Mouse (Mus musculus): ENCODE data around the gene AU022252. TPM values are rescaled to one million over a fixed set of nuclear protein-coding genes. Genes with fewer than 3 reads are reported as not detected.

AU022252 gene
- polyA plus RNA-seq, 1 experiment from 2014 or later = 39.9 TPM

DNA sequence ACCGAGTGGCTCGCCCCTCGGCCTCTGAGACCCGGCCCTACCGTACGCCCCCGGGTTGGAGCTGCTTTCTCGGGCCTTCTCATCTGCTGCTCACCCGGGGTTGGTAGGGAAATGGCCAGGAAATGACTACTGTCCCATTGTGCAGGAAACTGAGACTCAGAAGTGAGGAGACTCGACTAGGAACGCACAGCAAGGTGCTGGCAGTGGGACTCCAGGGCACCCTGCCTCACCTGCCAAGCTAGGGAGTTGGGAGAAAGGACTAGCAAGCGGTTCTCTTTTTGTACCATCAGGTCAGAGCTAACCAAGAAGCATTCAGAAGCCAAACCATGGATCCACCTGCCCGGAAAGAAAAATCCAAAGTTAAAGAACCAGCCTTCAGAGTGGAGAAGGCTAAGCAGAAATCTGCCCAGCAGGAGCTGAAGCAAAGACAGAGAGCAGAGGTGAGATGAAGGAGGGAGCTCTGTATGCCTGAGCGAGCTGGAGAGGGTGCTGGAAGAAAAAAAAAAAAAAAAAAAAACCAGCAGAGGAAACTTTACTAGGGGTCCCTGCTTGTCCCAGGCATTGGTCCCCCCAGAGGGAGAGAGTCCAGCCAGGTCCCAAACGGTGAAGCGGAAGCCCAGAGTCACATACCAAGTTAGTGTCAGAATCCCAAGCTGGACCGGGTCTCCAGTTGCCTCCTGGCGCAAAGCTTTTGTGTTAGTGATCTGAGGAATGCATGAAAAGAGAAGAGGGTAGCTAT lies 36.8 kb downstream of the AU022252 start:
- Histone ChIP-seq H3K36me3 (peaks cover 19% of the 10 kb centered on the region), H3K9ac (peak overlapping the region; percentile 88), H3K4me1 (peaks cover 28% of the 10 kb centered on the region), H3K9me3 (no peaks in the 10 kb centered on the region), H3K4me3 (peak overlapping the region; percentile 80), H3K27me3 (no peaks in the 10 kb centered on the region), H3K4me2 (replicated peaks) (peak overlapping the region; percentile 70), H3K27ac (peak overlapping the region; percentile 80)
- WGBS = 8% methylated on average over 18 of the region's 18 CpGs
- ATAC-seq (ENCODE audit: low FRiP score, low read depth) = no peak

- Histone ChIP-seq H3K9me3 (no peaks in the 10 kb centered on the region), H3K9ac (peak within 1 kb of the TSS; percentile 88), H3K27me3 (no peaks in the 10 kb centered on the region), H3K4me2 (replicated peaks) (peak within 1 kb of the TSS; percentile 70), H3K4me1 (peaks cover 28% of the 10 kb centered on the region), H3K4me3 (peak within 1 kb of the TSS; percentile 80), H3K27ac (peak within 1 kb of the TSS; percentile 80), H3K36me3 (peaks cover 13% of the 10 kb centered on the region)
- peak; percentile 92 for ATAC-seq (ENCODE audit: low FRiP score, low read depth)
- WGBS = under 1% methylated on average over 41 of the region's 47 CpGs
These were observed 37.5 kb downstream of the AU022252 start, which contains the start of gene Svbp for GRCm38 (mm10) chr4:119194909-119195581. Gene Svbp (plus strand): TSS chr4:119195306.

- 87% methylated on average over 4 of the region's 4 CpGs for whole genome bisulfite sequencing
These were observed 39.8 kb downstream of the AU022252 start for GRCm38 (mm10) chr4:119192757-119193156.

DNA sequence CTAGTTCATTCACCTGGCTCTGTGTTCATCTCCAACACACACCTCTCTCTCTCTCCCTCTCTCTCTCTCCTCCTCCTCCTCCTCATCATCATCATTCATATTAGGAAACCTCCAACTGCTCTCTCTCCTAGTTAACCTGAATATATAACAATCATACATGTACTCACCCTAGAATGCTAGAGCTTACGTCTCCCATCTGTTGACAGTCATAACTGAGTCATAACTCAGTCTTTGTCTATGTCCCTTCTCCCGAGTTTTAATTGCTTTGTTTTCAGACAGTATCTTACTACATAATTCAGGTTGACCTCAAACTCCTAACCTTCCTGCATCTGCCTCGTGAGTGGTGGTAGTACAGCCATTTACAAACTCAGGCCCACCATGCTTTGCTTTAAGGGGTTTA lies 41.2 kb downstream of the AU022252 start:
- no peak overlapping the region for H3K9ac ChIP-seq
- H3K36me3 ChIP-seq = no peaks in the 10 kb centered on the region
- H3K4me1 ChIP-seq = peaks cover 4% of the 10 kb centered on the region
- no peak overlapping the region for H3K4me2 ChIP-seq (replicated peaks)
- no peaks in the 10 kb centered on the region for H3K27me3 ChIP-seq
- no peak overlapping the region for H3K27ac ChIP-seq
- 62% methylated on average over 3 of the region's 3 CpGs for WGBS
- H3K4me3 ChIP-seq = no peak overlapping the region
- no peak for ATAC-seq (ENCODE audit: low FRiP score, low read depth)
- H3K9me3 ChIP-seq = no peaks in the 10 kb centered on the region

More at GRCm38 (mm10) chr4:119192757-119193156, 39.8 kb downstream of the AU022252 start:
- H3K36me3 ChIP-seq = 0 out of 2 replicates have a peak, but pooled peaks cover 3% of the 10 kb centered on the region
- H3K4me1 ChIP-seq = peaks cover 19% of the 10 kb centered on the region
- no peaks in the 10 kb centered on the region for H3K9me3 ChIP-seq
- no peak overlapping the region for H3K27ac ChIP-seq
- ATAC-seq (ENCODE audit: low FRiP score, low read depth) = no peak
- no peak overlapping the region for H3K4me3 ChIP-seq
- H3K4me2 ChIP-seq (replicated peaks) = no peak overlapping the region
- no peaks in the 10 kb centered on the region for H3K27me3 ChIP-seq
- H3K9ac ChIP-seq = no peak overlapping the region

DNA sequence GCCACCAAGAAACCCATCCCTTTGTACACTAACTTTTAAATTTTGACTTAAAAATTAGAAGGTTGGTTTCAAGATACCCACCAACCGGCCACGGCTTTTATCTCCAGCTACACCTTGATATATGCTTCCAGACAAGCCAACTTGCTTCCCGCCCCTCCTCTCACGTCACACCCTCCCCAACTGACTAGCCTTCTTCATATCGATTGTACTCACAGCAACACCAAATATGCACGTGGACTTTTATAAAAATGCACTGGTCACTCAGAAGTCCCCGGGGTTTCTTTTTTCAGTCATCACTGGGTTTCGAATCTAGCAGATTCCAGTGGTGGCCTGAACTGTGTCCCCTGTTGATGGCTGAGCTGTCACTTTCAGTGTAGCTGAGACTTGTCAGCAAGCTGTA lies 41.9 kb downstream of the AU022252 start:
- H3K36me3 ChIP-seq = no peaks in the 10 kb centered on the region
- no peak overlapping the region for H3K4me2 ChIP-seq (replicated peaks)
- no peak overlapping the region for H3K27ac ChIP-seq
- no peak overlapping the region for H3K4me3 ChIP-seq
- H3K4me1 ChIP-seq = no peaks in the 10 kb centered on the region
- no peaks in the 10 kb centered on the region for H3K27me3 ChIP-seq
- no peak overlapping the region for H3K9ac ChIP-seq
- 83% methylated on average over 8 of the region's 8 CpGs for WGBS
- H3K9me3 ChIP-seq = no peaks in the 10 kb centered on the region
- ATAC-seq (ENCODE audit: low FRiP score, low read depth) = no peak

DNA sequence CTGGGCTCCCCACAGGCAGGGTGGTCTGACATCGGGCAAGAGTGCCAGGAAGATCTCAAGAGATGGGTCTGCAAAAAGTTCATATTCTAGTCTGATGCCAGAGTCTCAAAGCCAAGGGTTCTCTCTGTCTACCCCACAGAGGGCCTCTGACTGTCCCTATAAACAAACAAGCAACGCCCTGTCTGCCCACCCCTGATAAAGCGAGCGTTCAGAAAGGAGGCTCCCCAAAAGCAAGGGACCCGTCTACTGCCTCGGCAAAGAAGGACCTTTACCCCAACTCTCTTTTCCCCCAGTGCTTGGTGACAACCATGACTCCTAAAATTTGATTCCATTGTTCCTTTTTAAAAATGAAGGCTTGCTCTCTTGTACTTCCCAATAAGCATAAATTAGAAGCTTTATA lies 42.6 kb downstream of the AU022252 start, which contains the start of gene Ermap:
Gene Ermap (minus strand): TSS at position 148 of the 400 bp plus-strand sequence.
- H3K4me3 ChIP-seq = no peak within 1 kb of the TSS
- H3K9ac ChIP-seq = no peak within 1 kb of the TSS
- no peaks in the 10 kb centered on the region for H3K4me1 ChIP-seq
- ATAC-seq (ENCODE audit: low FRiP score, low read depth) = no peak
- H3K36me3 ChIP-seq = no peaks in the 10 kb centered on the region
- no peak within 1 kb of the TSS for H3K4me2 ChIP-seq (replicated peaks)
- no peaks in the 10 kb centered on the region for H3K27me3 ChIP-seq
- 74% methylated on average over 6 of the region's 6 CpGs for WGBS
- H3K27ac ChIP-seq = no peak within 1 kb of the TSS
- no peaks in the 10 kb centered on the region for H3K9me3 ChIP-seq

GRCm38 (mm10) chr4:119189392-119189791 lies 43.1 kb downstream of the AU022252 start:
- H3K4me3 ChIP-seq = no peak overlapping the region
- H3K27me3 ChIP-seq = no peaks in the 10 kb centered on the region
- no peak overlapping the region for H3K27ac ChIP-seq
- no peak overlapping the region for H3K9ac ChIP-seq
- no peaks in the 10 kb centered on the region for H3K4me1 ChIP-seq
- H3K9me3 ChIP-seq = no peaks in the 10 kb centered on the region
- no peak overlapping the region for H3K4me2 ChIP-seq (replicated peaks)
- no peaks in the 10 kb centered on the region for H3K36me3 ChIP-seq
- no peak for ATAC-seq (ENCODE audit: low FRiP score, low read depth)
- whole genome bisulfite sequencing = 82% methylated on average over 6 of the region's 6 CpGs

- no peak for ATAC-seq (ENCODE audit: low FRiP score, low read depth)
- Histone ChIP-seq H3K4me1 (no peaks in the 10 kb centered on the region), H3K27ac (no peak overlapping the region), H3K9ac (no peak overlapping the region), H3K4me2 (replicated peaks) (no peak overlapping the region), H3K9me3 (no peaks in the 10 kb centered on the region), H3K27me3 (no peaks in the 10 kb centered on the region), H3K36me3 (no peaks in the 10 kb centered on the region), H3K4me3 (no peak overlapping the region)
- WGBS = 55% methylated on average over 11 of the region's 11 CpGs
These were observed 44.3 kb downstream of the AU022252 start for GRCm38 (mm10) chr4:119188060-119188785.

DNA sequence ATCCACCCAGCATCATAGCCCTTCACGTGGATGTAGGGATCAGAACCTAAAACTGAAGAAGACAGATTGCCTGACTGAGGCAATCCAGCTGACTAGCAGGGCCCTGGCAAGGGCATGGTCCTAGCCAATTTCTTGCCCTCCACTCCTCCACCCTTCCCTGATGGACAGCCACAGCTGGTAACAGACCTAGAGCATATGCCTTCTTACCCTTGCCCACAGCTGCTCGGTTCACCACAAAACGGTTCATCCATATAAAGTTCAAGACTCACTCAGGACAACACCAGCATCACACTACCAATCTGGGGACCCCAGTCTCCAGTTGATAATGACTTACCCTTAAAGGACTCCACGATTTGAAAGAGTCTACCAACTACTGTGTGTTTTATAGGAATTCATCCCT lies 46.7 kb downstream of the AU022252 start:
- WGBS = 75% methylated on average over 4 of the region's 4 CpGs
- Histone ChIP-seq H3K4me2 (replicated peaks) (no peak overlapping the region), H3K9me3 (no peaks in the 10 kb centered on the region), H3K9ac (no peak overlapping the region), H3K4me1 (no peaks in the 10 kb centered on the region), H3K36me3 (no peaks in the 10 kb centered on the region), H3K4me3 (no peak overlapping the region), H3K27ac (no peak overlapping the region), H3K27me3 (no peaks in the 10 kb centered on the region)
- no peak for ATAC-seq (ENCODE audit: low FRiP score, low read depth)

- H3K4me2 ChIP-seq (replicated peaks) = no peak overlapping the region
- ATAC-seq (ENCODE audit: low FRiP score, low read depth) = no peak
- 59% methylated on average over 1 of the region's 1 CpGs for WGBS
These were observed 49.0 kb downstream of the AU022252 start for GRCm38 (mm10) chr4:119183525-119183924.

GRCm38 (mm10) chr4:119181456-119181855 lies 51.1 kb downstream of the AU022252 start:
- H3K9ac ChIP-seq = no peak overlapping the region
- no peak overlapping the region for H3K4me3 ChIP-seq
- no peaks in the 10 kb centered on the region for H3K36me3 ChIP-seq
- ATAC-seq (ENCODE audit: low FRiP score, low read depth) = no peak
- no peaks in the 10 kb centered on the region for H3K9me3 ChIP-seq
- no peak overlapping the region for H3K27ac ChIP-seq
- WGBS = 85% methylated on average over 9 of the region's 9 CpGs
- H3K27me3 ChIP-seq = no peaks in the 10 kb centered on the region
- no peaks in the 10 kb centered on the region for H3K4me1 ChIP-seq
- H3K4me2 ChIP-seq (replicated peaks) = no peak overlapping the region

More at GRCm38 (mm10) chr4:119183525-119183924, 49.0 kb downstream of the AU022252 start:
- no peak overlapping the region for H3K9ac ChIP-seq
- H3K4me3 ChIP-seq = no peak overlapping the region
- H3K9me3 ChIP-seq = no peaks in the 10 kb centered on the region
- H3K36me3 ChIP-seq = no peaks in the 10 kb centered on the region
- no peaks in the 10 kb centered on the region for H3K4me1 ChIP-seq
- H3K27ac ChIP-seq = no peak overlapping the region
- no peaks in the 10 kb centered on the region for H3K27me3 ChIP-seq

- no peak for ATAC-seq (ENCODE audit: low FRiP score, low read depth)
- Histone ChIP-seq H3K4me1 (no peaks in the 10 kb centered on the region), H3K27me3 (no peaks in the 10 kb centered on the region), H3K9ac (no peak overlapping the region), H3K4me2 (replicated peaks) (no peak overlapping the region), H3K4me3 (no peak overlapping the region), H3K27ac (no peak overlapping the region), H3K9me3 (no peaks in the 10 kb centered on the region), H3K36me3 (no peaks in the 10 kb centered on the region)
- 57% methylated on average over 4 of the region's 4 CpGs for WGBS
These were observed 52.3 kb downstream of the AU022252 start for GRCm38 (mm10) chr4:119180133-119180707.
